Mouse (Mus musculus) gastrocnemius, postnatal 14 days (tissue): ENCODE data around the gene Eef1a2. TPM values are rescaled to one million over a fixed set of nuclear protein-coding genes. Genes with fewer than 3 reads are reported as not detected.
"Not testable (repeated sequence)": the region's sequence is repeated elsewhere in the genome, so short reads cannot be mapped to it uniquely, and the experiment has no call there.

Experiments used
- DNase-seq: peaks from one replicate; pipeline ENCODE4 v3.0.0; 2021; ENCODE audit warnings: mixed read lengths
- intact Hi-C: fragments of 180-260 bp; cut with DNase I; formaldehyde crosslinking; loops from one replicate; pipeline ENCODE4 v1.15.1; 2025; ENCODE audit warnings: low total_unique reads
- long read RNA-seq, 2 experiments: library from polyadenylated mRNA; stranded (forward); transcript quantifications; one replicate each; pipeline ENCODE4 v2.0.0; 2021
- total RNA-seq, 2 experiments: library from RNA; stranded (reverse); gene quantifications; 2 replicates each; pipeline ENCODE4 v1.2.3; 2021

Eef1a2 gene
- total RNA-seq = 1,000 to 10,000 TPM; 2,249 to 2,405 TPM
- long read RNA-seq, experiment 1, transcript Eef1a2-201 (8 exons, 2,084 nt) = major isoform, 204 of 266 reads
- long read RNA-seq, experiment 1, partial matches to known transcripts = 39 of 266 reads
- long read RNA-seq, experiment 1, other reads (novel, unspliced or antisense) = 23 of 266 reads
- long read RNA-seq, experiment 2, transcript Eef1a2-201 (8 exons, 2,084 nt) = major isoform, 186 of 251 reads
- long read RNA-seq, experiment 2, partial matches to known transcripts = 48 of 251 reads
- long read RNA-seq, experiment 2, other reads (novel, unspliced or antisense) = 17 of 251 reads

DNA sequence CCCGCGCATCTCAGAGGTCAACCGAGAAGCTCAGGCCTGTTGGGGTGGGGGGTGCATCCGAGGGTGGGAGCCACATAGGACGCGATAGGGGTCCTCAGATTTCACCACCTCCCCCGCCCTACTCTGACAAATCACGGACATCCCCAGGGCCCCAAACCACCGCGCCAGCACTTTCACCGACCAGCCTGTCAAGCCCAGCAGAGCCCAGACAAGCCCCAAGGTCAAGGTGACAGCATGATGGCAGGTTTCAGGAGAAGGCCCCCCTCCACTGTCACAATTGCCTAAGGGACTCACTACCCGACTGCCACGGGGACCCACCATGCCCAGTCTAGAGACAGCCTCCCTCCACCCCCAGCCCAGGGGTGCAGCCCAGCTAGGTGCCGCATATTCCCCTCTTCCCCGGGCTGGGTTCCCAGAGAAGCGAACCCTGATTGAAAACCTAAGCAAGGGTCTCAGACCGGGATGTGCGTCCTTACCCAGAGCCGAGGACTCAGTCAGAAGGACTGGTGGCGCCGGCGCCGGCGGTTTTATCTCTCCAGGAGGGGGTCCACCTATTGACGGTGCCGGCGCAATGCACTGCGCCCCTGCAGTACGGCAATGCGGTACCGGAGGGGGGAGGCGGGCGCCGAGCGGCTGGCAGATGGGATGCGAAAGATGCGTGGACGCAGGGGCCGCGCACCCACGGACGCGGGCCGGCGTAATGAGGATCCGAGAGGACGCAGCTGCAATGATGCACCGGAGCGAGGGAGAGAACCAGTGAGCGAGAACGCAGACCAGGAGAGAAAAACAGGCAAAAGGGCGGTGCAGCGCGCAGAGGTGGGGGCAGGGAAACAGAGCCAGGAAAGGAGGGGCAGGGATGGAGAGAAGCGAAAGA, at the start of gene Eef1a2:
Gene Eef1a2 (minus strand): TSS at position 767 of the 874 bp plus-strand sequence.
- peak; percentile 50 for DNase-seq
- intact Hi-C loops = no loop called here

DNA sequence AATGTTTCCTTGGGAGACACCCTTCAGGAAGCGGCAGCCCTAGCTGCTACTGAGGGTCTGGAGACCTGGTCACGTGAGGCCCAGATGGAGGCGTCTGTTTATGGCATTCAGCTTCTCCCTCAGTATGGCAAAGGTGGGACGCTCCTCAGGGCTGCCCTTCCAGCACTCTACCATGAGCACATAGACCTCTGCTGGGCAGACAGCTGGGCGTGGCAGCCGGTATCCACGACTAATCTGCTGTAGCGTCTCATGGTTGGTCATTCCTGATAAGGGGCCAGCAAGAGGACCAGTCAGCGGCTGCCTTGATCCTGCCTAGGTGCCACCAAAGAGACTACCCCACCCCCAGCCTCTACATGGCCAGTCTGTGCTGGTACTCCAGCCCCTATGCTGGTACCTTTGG, 49.3 kb upstream of the Eef1a2 start:
- intact Hi-C loops = no loop called here

DNA sequence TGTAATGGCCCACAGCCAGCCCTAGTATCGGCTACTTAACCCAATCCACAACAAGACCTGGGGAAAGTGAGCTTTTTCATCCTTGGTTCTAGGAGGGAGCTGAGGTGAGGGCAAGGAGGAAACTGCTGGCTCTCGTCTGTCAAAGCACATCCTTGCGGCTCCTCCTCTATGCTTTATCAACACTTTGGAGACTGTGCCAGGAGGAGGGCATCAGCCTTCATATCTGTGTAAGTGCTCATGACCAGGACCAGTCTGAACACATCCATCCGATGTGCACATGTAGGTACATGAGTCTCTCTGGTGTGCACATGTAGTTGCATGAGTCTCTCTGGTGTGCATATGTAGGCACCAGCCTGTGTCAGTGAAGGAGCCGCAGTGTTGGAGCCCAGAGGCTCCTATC, 48.9 kb upstream of the Eef1a2 start:
- DNase-seq = no peak
- intact Hi-C loops = no loop called here

More for the DNA sequence above, 49.3 kb upstream of the Eef1a2 start:
- no peak for DNase-seq

DNA sequence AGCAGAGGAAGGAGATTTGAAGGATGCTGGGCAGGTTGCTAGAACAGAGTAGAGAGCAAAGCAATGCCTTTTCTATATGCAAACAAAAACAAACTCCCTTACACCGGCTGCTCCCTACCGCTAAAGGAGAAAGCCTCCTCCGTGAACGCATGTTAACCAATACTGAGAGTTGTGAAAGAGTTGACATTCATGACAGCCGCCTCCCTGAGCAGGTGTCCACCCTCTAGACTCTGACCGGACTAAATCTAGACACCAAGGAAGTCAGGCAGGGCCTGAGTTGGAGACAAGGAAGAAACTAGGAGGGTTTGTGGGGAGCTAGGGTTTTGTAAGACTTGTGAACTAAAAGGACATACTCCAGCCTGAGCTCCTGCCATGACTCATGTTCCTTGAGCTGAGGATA, 46.1 kb upstream of the Eef1a2 start:
- no peak for DNase-seq
- intact Hi-C loops = no loop called here

DNA sequence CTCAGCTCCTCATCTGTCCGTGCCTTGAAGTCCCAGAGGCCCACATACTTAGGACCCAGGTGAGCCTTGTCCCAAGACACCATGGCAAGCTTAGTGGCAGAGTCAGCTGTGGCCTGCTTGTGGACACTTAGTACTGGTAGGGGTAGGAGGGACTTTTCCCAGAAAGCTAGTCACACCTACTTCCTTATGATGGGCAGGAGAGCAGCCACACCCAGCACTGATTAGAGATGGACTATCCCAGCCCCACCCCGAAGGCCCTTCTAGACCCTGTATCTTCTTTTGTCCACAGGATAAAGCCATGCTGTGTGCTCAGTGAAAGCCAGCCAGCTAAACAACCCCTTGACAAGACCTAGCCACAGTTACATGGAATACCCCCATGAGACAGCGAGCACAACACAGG, 45.6 kb upstream of the Eef1a2 start, which contains the start of gene Ptk6:
Gene Ptk6 (minus strand): TSS at position 368 of the 400 bp plus-strand sequence.
- no peak for DNase-seq
- intact Hi-C loops = no loop called here

DNA sequence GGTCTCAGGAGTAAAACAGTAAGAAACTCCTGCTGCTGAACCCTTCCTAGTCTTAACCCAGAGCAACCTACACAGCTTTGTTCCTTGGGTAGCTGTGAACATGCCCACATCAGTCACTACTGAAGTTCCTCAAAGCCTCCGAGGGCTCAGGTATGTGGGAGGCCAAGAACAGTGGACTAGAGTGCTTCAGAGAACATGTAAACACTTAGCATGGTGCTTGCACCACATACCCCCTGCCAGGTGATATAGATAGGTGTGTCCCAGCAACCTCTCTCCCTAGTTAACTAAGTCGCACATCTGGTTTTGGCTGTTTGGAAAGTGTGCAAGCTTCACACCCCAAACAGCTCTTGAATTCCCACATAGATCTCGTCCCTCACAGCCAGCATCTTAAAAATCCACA, 44.8 kb upstream of the Eef1a2 start:
- intact Hi-C loops = no loop called here
- no peak for DNase-seq

DNA sequence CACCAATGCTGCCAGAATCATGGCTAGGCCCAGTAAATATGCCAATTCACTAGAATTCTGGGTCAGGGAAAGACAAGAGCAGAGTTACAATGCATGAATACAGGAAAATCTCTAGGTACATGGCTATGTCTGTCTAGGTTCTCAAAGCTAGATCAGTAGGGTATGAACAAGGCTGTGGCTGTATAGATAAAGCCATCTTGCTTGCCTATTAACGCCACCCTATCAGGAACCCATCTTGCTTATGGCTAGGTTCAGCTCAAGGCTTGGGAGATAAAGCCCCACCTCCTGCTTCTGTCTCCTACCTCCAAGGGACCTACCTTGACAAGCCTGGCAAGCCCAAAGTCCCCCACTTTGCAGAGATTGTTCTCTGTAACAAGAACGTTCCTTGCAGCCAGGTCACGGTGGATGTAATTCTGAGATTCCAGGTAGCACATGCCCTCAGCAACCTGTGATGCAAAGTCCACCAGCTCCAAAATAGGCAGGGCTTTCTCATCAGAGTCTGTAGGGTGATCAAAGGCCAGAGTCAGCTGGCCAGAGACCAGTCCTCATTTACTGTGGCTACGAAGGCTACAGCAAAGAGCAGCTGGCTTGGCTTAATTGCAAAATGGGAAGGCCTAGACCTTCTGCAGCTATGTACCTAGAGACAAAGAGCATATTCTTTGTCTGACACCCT, 40.0 kb upstream of the Eef1a2 start:
- intact Hi-C loops = no loop called here
- DNase-seq = no peak

DNA sequence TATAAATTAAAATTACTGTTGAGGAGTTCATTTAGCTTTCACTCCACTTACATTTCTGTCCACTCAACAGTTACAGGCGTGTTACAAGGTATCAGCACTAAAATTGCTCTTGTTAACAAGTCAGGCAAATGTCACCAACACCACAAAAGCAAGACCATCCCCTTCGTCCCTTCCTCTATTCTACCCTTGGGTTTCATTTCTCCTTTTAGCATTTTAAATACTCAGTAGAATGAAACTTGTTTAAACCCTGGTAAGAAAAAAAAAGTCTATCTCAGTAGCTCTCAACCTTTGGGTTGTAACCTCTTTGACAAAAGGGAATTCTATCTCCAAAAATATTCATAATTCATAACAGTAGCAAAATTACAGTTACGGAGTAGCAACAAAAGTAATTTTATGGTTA, 36.2 kb upstream of the Eef1a2 start:
- DNase-seq = no peak
- intact Hi-C loops = no loop called here

DNA sequence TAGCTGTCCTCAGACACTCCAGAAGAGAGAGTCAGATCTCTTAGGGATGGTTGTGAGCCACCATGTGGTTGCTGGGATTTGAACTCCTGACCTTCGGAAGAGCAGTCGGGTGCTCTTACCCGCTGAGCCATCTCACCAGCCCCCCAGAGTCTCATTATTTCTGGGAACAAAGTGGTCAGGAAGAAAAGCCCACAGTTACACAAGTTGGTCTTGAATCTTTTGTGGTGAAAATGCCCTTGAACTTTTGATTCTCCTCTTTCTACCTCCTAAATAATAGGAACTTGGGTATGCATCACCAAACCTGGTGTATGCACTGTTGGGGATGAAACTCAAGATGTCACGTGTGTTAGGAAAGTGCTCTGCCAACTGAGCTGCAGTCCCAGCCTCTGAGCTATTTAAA, 35.1 kb upstream of the Eef1a2 start:
- intact Hi-C loops = no loop called here
- DNase-seq = no peak

DNA sequence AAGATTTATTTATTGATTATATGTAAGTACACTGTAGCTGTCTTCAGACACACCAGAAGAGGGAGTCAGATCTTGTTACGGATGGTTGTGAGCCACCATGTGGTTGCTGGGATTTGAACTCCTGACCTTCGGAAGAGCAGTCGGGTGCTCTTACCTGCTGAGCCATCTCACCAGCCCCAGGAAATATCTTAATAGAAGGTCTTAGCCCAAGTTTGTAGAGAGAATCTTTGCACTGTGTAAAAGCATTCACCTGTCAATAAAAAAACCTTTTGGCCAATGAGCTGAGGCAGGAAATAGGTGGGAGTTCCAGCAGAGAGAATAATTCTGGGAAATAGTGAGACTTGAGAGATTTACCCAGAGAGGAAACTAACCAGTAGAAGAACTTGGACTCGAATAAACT, 34.6 kb upstream of the Eef1a2 start:
- intact Hi-C loops, DNase-seq: not testable (repeated sequence)

DNA sequence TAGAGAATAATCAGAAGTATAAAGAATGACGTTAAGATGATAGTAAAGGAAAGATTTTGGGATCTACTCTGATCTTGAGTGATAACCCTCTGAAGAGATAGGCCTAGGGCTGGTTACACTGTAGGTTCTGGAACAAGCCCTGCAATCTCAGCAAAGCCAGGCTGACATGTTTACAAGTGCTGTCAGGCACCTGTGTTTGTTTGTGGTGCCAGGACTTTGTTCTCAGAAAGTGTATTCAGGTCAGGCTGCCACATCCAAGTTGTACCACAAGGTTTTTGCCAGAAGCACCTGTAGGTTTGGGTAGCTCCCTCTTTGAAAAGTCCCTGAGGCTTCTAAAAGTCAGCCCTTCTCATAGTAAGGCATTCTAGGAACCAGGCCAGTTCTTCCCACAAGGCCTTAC, 32.5 kb upstream of the Eef1a2 start:
- DNase-seq = no peak
- intact Hi-C loops = no loop called here

DNA sequence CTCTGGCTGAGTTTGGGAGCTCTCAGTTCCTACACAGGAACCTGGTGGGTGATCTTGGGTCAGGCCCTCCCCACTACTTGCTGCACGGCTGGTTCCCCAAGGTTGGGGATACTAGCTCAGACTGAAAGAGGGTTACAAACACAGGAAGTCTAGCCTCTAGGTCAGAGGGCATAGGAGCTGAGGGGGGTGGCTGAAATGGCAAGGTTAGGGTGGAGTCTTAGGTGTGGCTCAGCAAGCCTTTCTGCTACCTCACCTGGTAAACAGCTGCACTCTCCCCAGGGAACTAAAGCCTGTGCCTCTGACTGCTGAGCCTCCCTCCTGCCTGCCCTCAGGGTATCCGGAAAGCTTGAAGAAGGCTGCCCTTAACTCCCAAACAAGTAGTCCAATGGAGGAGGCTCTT, 31.9 kb upstream of the Eef1a2 start:
- intact Hi-C loops = no loop called here
- DNase-seq = no peak

DNA sequence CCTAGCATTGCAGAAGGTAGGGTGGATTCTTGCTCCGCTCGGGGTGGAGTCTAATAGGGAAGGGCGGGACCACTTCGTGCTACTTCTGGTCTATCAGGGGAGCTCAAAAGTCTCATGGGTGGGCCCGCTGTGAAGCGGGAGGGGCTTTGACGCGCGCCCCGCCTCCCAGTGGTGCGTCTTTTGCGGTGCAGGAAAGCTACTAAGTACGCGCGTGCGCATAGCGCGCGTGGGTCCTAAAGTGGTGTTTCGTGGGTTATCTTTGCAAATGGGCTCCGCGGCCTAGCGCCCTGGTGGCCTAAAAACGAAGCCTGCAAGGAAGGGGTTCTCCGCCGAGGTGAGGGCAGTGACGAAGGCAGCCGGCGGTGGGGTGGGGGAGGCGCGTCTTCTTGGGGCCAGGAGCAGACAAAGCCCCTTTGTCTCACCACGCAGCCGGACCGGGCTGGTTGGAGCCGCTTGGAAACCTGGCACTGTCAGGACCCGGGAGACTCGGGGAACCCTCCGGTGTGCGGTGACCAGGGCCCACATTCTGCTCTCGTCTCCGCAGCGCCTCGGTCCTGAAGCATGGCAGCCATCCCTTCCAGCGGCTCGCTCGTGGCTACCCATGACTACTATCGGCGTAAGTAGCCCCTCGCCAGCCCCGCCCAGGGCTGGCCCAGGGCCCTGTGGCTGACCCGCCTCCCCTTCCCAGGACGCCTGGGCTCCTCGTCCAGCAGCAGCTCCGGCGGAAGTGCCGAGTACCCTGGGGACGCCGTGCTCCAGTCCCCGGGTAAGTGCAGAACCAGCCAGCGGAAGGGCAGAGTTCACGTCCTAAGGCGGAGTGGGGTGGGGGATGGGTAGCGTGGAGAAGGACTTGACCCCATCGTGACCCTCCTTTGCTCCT, 30.5 kb upstream of the Eef1a2 start, which contains the start of gene Ppdpf:
Gene Ppdpf (plus strand): TSS at position 127 of the 880 bp plus-strand sequence.
- intact Hi-C loops = no loop called here
- DNase-seq = peak; percentile 91

DNA sequence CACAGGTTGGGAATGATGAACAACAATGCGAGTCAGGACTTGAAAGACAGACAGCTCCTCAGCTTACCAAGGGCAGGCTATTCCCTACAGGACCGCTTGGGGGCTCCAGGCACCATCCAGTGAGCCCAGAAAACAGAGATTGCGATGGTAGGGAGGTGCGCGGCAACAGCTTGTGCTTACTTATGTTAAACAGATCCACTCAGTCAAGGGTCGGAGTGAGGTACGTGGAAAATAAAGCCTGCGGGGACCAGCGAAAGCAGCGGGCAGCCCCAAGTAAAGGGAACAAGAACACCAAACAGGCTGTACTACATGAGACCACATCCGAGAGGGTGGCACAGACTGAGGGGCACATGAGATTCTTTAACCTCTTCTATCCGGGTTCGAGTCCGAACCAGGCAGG, 29.8 kb upstream of the Eef1a2 start:
- peak; percentile 80 for DNase-seq
- intact Hi-C loops = no loop called here

DNA sequence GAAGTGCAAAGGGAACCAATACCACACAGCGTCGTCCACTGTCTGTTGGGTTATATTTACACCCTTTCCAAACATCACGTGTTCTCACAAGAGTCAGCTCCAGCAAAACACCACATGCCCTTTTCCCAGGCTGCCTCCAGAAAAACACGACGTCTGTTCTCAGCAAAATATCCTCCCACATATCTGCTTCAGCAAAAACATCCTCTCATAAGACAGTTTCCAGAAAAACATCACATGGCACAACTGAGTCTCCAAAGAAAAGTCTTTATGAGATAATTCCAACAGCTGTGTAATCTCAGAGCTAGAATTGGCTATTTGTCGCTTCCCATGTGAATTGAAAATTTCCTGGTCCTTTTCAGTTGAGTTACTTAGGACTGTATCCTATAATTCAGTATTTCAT, 24.1 kb upstream of the Eef1a2 start:
- intact Hi-C loops = loop anchor here (5.0 kb wide), 1 partner anchor 151 kb away; no protein-coding TSS in a partner anchor
- DNase-seq = no peak

DNA sequence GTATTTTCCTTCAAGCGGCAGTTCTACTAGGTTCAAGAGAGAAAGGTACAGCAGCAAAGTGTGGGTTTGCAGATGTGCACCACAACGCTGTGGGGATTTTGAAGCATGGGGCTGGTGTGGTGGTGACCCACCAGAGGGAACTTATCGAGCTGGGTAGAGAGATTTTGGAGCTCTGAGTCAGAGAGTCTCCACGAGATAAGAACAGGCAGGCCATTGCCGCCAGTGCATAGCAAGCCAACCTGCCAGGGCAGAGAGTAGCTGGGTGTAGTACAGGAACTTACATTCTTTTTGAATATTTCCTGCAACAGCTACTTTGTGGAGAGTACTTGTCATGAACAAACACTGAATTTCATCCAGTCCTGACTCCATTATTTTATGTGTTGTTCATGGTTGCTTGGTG, 21.7 kb upstream of the Eef1a2 start:
- intact Hi-C loops = no loop called here
- no peak for DNase-seq

DNA sequence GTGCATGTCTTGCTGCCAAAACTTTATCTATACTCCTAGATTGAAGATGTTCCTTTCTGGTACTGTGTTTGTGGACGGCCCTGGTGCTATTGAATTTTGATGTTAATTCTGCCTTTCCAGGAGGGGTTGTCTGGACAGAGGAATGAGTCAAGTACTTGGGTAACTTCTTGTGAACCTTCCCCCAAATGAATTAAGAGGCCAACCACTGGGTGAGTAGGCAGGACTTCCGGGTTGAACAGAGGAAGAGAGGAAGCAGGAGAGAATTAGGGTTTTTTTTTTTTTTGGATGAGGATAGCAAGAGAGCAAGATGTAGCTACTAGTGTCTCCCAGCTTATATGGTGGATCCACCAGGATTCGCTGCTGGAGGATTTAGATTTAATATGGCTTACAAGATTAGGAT, 21.2 kb upstream of the Eef1a2 start:
- intact Hi-C loops = no loop called here

DNA sequence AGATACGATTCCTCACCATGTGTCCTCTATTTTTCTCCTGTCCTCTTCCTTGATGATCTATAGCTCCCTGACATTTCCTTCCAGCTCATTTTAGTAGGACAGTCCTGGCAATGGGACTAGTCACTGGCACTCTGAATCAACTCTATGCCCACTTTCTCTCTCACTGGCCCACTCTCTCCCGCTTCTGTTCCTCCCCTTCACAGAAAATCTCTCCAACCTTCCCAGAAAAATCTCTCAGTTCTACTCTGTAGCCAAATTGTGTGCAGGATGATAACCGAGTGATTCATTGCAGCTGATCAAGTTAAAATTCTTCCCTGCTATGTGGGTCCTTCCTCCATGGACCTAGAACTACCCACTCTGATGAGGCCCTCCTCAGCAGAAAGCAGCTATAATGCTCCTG, 17.8 kb upstream of the Eef1a2 start:
- DNase-seq = no peak
- intact Hi-C loops = no loop called here

More for the DNA sequence above, 21.2 kb upstream of the Eef1a2 start:
- DNase-seq = no peak

DNA sequence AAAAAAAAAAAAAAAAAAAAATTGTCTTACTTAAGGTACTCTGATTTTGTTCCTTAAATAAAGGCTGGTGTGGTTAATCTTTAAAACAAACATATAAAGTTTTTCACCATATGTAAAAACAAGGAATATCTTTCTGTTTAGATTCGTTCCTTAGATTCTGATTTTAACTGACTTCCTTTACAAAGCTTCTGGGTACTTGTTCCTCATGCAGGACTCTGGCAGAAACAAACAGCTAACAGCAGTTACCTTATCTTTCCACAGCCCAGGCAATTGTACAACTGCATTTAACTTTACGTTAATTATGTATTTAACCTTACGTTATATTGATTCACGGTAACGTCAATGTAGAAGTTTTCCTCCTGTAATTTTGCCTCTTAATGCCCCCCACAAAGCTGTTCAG, 9.7 kb upstream of the Eef1a2 start:
- intact Hi-C loops = no loop called here
- no peak for DNase-seq
